In genomic region chr13:94255176-94255575, GRCm38 (mm10) we compare ENCODE assay signal across 22 mouse cellular contexts. TPM values are rescaled to one million over a fixed set of nuclear protein-coding genes. Genes with fewer than 3 reads are reported as not detected.
DNase-seq lines count a peak whose midpoint lies in the region; ATAC-seq and TF ChIP-seq lines count a peak whose summit lies in the region.
"Had no signal": no experiment of that assay in that cellular context is flagged by ENCODE, and none has a peak within 500 bp of the region (broad histone marks: within the 10 kb centered on the region; RNA-seq: fewer than 3 reads in every experiment).

No protein-coding gene starts in this region.

- peaks cover 3% of the 10 kb centered on the region; the same call in 1 of the 2 replicates for H3K4me1 ChIP-seq in hindbrain, embryonic 16.5 days (ENCODE audit: control insufficient read depth, insufficient read depth, low read depth, low read length)
- H3K4me1 ChIP-seq in hindbrain, postnatal 0 days (ENCODE audit: insufficient read depth, low read length) = no peaks in the 10 kb centered on the region
- peaks cover 33% of the 10 kb centered on the region for H3K4me1 ChIP-seq in liver, adult 2 months (ENCODE audit: control insufficient read depth, insufficient read depth, low read length)
- H3K4me1 ChIP-seq: hindbrain, embryonic 12.5 days; midbrain, embryonic 12.5 days had no signal

- ATAC-seq in hindbrain, embryonic 16.5 days = 0 out of 2 replicates have a peak, but pooled peaks have one; percentile 43
- ATAC-seq in hindbrain, postnatal 0 days = no peak
- peak; percentile 46; the same call in 1 of the 2 replicates for ATAC-seq in megakaryocyte-erythroid progenitor cell, adult 5-6 weeks (replicated peaks; ENCODE audit: low FRiP score, low TSS enrichment, poor library complexity, severe bottlenecking)
- ATAC-seq: forebrain, embryonic 16.5 days; inflammation-experienced regulatory T-cells, adult 6 months had no signal

- H3K27me3 ChIP-seq in hindbrain, embryonic 16.5 days (replicated peaks; ENCODE audit: control insufficient read depth, insufficient read depth, low read length) = no peaks in the 10 kb centered on the region
- H3K27me3 ChIP-seq in hindbrain, postnatal 0 days (ENCODE audit: insufficient read depth, low read length) = no peaks in the 10 kb centered on the region
- no peaks in the 10 kb centered on the region for H3K27me3 ChIP-seq in liver, adult 2 months (ENCODE audit: control insufficient read depth, insufficient read depth, low read length)
- H3K27me3 ChIP-seq: hindbrain, embryonic 12.5 days; limb, embryonic 12.5 days; lung, embryonic 15.5 days; midbrain, embryonic 12.5 days had no signal

- DNase-seq in hindbrain, postnatal 0 days (ENCODE audit: low spot score) = no peak
- peak; percentile 74 for DNase-seq in liver, adult 2 months (ENCODE audit: extremely low read depth, low read depth, low spot score)
- DNase-seq in liver = no peak
- DNase-seq in kidney, postnatal 14 days = peak; percentile 45
- no peak for DNase-seq in thymus, postnatal 10 days (ENCODE audit: low spot score in 2 of 2)
- DNase-seq: adrenal gland, adult 8-10 months; cerebellum, adult 11-12 months; cerebellum, postnatal 10 days; gastrocnemius, postnatal 10 days; lung, postnatal 4 days; thymus, adult 2 months had no signal

- 92% methylated on average over 2 of the region's 2 CpGs for WGBS in hindbrain, embryonic 16.5 days
- 86% methylated on average over 2 of the region's 2 CpGs for WGBS in hindbrain, postnatal 0 days
- WGBS in liver, adult 2 months = 23% methylated on average over 2 of the region's 2 CpGs

- H3K27ac ChIP-seq in hindbrain, embryonic 16.5 days (ENCODE audit: low read depth, low read length) = no peak overlapping the region
- no peak overlapping the region for H3K27ac ChIP-seq in hindbrain, postnatal 0 days
- H3K27ac ChIP-seq in liver, adult 2 months (replicated peaks; ENCODE audit: insufficient read depth, low read depth, low read length) = peak overlapping the region; percentile 33
- H3K27ac ChIP-seq: embryonic facial prominence, embryonic 10.5 days; hindbrain, embryonic 12.5 days; limb, embryonic 12.5 days; liver, embryonic 14.5 days; lung, embryonic 15.5 days; midbrain, embryonic 12.5 days had no signal

- no peak overlapping the region for H3K9ac ChIP-seq in hindbrain, embryonic 16.5 days (ENCODE audit: low read depth, low read length)
- no peak overlapping the region for H3K9ac ChIP-seq in hindbrain, postnatal 0 days (replicated peaks; ENCODE audit: low read length)
- H3K9ac ChIP-seq in liver, adult 2 months (ENCODE audit: low read depth, low read length) = 0 out of 2 replicates have a peak overlapping the region, but pooled peaks have one; percentile 2
- H3K9ac ChIP-seq: hindbrain, embryonic 12.5 days; limb, embryonic 12.5 days; liver, embryonic 14.5 days; lung, embryonic 15.5 days; midbrain, embryonic 12.5 days had no signal

- no peak overlapping the region for H3K4me2 ChIP-seq in hindbrain, embryonic 16.5 days (ENCODE audit: low read length)
- H3K4me2 ChIP-seq in hindbrain, postnatal 0 days (ENCODE audit: low read depth, low read length) = no peak overlapping the region
- H3K4me2 ChIP-seq: hindbrain, embryonic 12.5 days; limb, embryonic 12.5 days; lung, embryonic 15.5 days; midbrain, embryonic 12.5 days had no signal

- no peak for TF ChIP-seq CTCF in hindbrain, postnatal 0 days (IDR thresholded peaks at IDR 0.05; ENCODE audit: low read depth)
- no peak for TF ChIP-seq CTCF in liver, adult 2 months (IDR thresholded peaks at IDR 0.05; ENCODE audit: low read depth, low read length)

- H3K79me2 ChIP-seq in liver, adult 2 months (ENCODE audit: control insufficient read depth, insufficient read depth, low read length) = peaks cover 28% of the 10 kb centered on the region; the same call in 1 of the 2 replicates

- no peak for TF ChIP-seq POLR2A in liver, adult 2 months (IDR thresholded peaks at IDR 0.05; ENCODE audit: extremely low read depth, insufficient read depth, low read length)

- H3K4me3 ChIP-seq in hindbrain, embryonic 16.5 days (ENCODE audit: low read length) = no peak overlapping the region
- no peak overlapping the region for H3K4me3 ChIP-seq in hindbrain, postnatal 0 days (ENCODE audit: low read length)
- no peak overlapping the region for H3K4me3 ChIP-seq in liver, adult 2 months (ENCODE audit: insufficient read depth, low read depth, low read length)
- H3K4me3 ChIP-seq: embryonic facial prominence, embryonic 10.5 days; hindbrain, embryonic 12.5 days; limb, embryonic 12.5 days; lung, embryonic 15.5 days; midbrain, embryonic 12.5 days had no signal

- H3K9me3 ChIP-seq in hindbrain, embryonic 16.5 days (ENCODE audit: control insufficient read depth, low read length) = no peaks in the 10 kb centered on the region
- H3K9me3 ChIP-seq in hindbrain, postnatal 0 days (ENCODE audit: low read length) = no peaks in the 10 kb centered on the region
- H3K9me3 ChIP-seq: embryonic facial prominence, embryonic 10.5 days; hindbrain, embryonic 12.5 days; limb, embryonic 12.5 days; lung, embryonic 15.5 days; midbrain, embryonic 12.5 days had no signal

- no peaks in the 10 kb centered on the region for H3K36me3 ChIP-seq in hindbrain, embryonic 16.5 days (ENCODE audit: control insufficient read depth, insufficient read depth, low read length)
- no peaks in the 10 kb centered on the region; the same call in 1 of the 2 replicates for H3K36me3 ChIP-seq in hindbrain, postnatal 0 days (ENCODE audit: insufficient read depth, low read length)
- no peaks in the 10 kb centered on the region for H3K36me3 ChIP-seq in liver, adult 2 months (ENCODE audit: control insufficient read depth, insufficient read depth, low read length)
- H3K36me3 ChIP-seq: embryonic facial prominence, embryonic 10.5 days; hindbrain, embryonic 12.5 days; lung, embryonic 15.5 days; midbrain, embryonic 12.5 days had no signal

RNA-seq across cellular contexts. Expression of gene Scamp1, which starts 30.5 kb away (rescaled TPM):
- polyA plus RNA-seq in hindbrain, embryonic 16.5 days (2015; fragmentation: Nextera tagmentation; extraction: Ambion mirVana) = 176 and 178 TPM in 2 replicates
- 106 and 126 TPM in 2 replicates for total RNA-seq in hindbrain, postnatal 0 days (2014; rRNA removed)
- 131 and 137 TPM in 2 replicates for polyA plus RNA-seq in hindbrain, postnatal 0 days (2015; fragmentation: Nextera tagmentation; extraction: Ambion mirVana)
- total RNA-seq in liver, adult 2 months (2014; rRNA removed) = 24.3 and 26.7 TPM in 2 replicates
- 12.9 and 15.8 TPM in 2 replicates for polyA plus RNA-seq in liver, adult 2 months (2012; rRNA removed)
- total RNA-seq in megakaryocyte-erythroid progenitor cell, adult 5-6 weeks (2014; fragmentation: Nextera tagmentation) = 9.5 and 12.4 TPM in 2 replicates
- total RNA-seq in megakaryocyte-erythroid progenitor cell, adult 5-6 weeks (2017) = 12.6 and 24.4 TPM in 2 replicates
- total RNA-seq: MEL had no signal

Comparison
In these comparisons a context has a peak if more than half of its experiments do, and no peak if none do; other contexts are left out.
1. DNase-seq: peak in liver, adult 2 months (single experiment) and kidney, postnatal 14 days (single experiment); none in hindbrain, postnatal 0 days (single experiment), liver (single experiment) and thymus, postnatal 10 days (0 of 2).